Mouse (Mus musculus): ENCODE data around the gene Abca1. TPM values are rescaled to one million over a fixed set of nuclear protein-coding genes. Genes with fewer than 3 reads are reported as not detected.
A peak's percentile ranks its signal among the peaks of the same experiment; 100 is the strongest.

The Abca1 gene
- total RNA-seq, 2 experiments from 2014 or later: 15.9 to 19.5 TPM

- intact Hi-C loops (cut with DNase I): no loop called here
- no peak for DNase-seq (ENCODE audit: low spot score in 2 of 2)
Measured at GRCm38 (mm10) chr4:53126794-53127193, 32.9 kb downstream of the Abca1 start.

- intact Hi-C loops (cut with DNase I): no loop called here
- no peak for DNase-seq (ENCODE audit: low spot score in 2 of 2)
Measured at GRCm38 (mm10) chr4:53124837-53125490, 34.7 kb downstream of the Abca1 start.

- intact Hi-C loops (cut with DNase I): no loop called here
- no peak for DNase-seq (ENCODE audit: low spot score in 2 of 2)
Measured at GRCm38 (mm10) chr4:53122310-53122709, 37.4 kb downstream of the Abca1 start.

GRCm38 (mm10) chr4:53121516-53122227 lies 38.0 kb downstream of the Abca1 start:
- intact Hi-C loops (cut with DNase I): no loop called here

GRCm38 (mm10) chr4:53121084-53121483 lies 38.6 kb downstream of the Abca1 start:
- no peak for DNase-seq (ENCODE audit: low spot score in 2 of 2)
- intact Hi-C loops (cut with DNase I): no loop called here

More at GRCm38 (mm10) chr4:53121516-53122227, 38.0 kb downstream of the Abca1 start:
- DNase-seq (ENCODE audit: low spot score in 2 of 2): peak in 1 of 2 experiments; percentile 13

GRCm38 (mm10) chr4:53120038-53120685 lies 39.5 kb downstream of the Abca1 start:
- intact Hi-C loops (cut with DNase I): no loop called here
- DNase-seq (ENCODE audit: low spot score in 2 of 2): no peak

- no peak for DNase-seq (ENCODE audit: low spot score in 2 of 2)
- intact Hi-C loops (cut with DNase I): no loop called here
Measured at GRCm38 (mm10) chr4:53118643-53119042, 41.1 kb downstream of the Abca1 start.

GRCm38 (mm10) chr4:53117610-53118009 lies 42.1 kb downstream of the Abca1 start:
- intact Hi-C loops (cut with DNase I): loop anchor here (2.0 kb wide), 2 partner anchors 41 to 237 kb away; partner anchors contain the start of gene Abca1

GRCm38 (mm10) chr4:53117076-53117475 lies 42.6 kb downstream of the Abca1 start:
- intact Hi-C loops (cut with DNase I): loop anchor here (2.0 kb wide), 2 partner anchors 42 to 238 kb away; partner anchors contain the start of gene Abca1
- DNase-seq (ENCODE audit: low spot score in 2 of 2): no peak

More at GRCm38 (mm10) chr4:53117610-53118009, 42.1 kb downstream of the Abca1 start:
- DNase-seq (ENCODE audit: low spot score in 2 of 2): no peak

GRCm38 (mm10) chr4:53115866-53116265 lies 43.8 kb downstream of the Abca1 start:
- intact Hi-C loops (cut with DNase I): loop anchor here (2.0 kb wide), 2 partner anchors 43 to 239 kb away; partner anchors contain the start of gene Abca1
- peak in 1 of 2 experiments; percentile 26 for DNase-seq (ENCODE audit: low spot score in 2 of 2)

- intact Hi-C loops (cut with DNase I): no loop called here
Measured at GRCm38 (mm10) chr4:53115410-53115809, 44.3 kb downstream of the Abca1 start.

GRCm38 (mm10) chr4:53111919-53112355 lies 47.8 kb downstream of the Abca1 start:
- intact Hi-C loops (cut with DNase I): loop anchor here (5.0 kb wide), 1 partner anchor 480 kb away; no protein-coding TSS in a partner anchor

More at GRCm38 (mm10) chr4:53115410-53115809, 44.3 kb downstream of the Abca1 start:
- no peak for DNase-seq (ENCODE audit: low spot score in 2 of 2)

GRCm38 (mm10) chr4:53110356-53110755 lies 49.3 kb downstream of the Abca1 start:
- DNase-seq (ENCODE audit: low spot score in 2 of 2): no peak
- intact Hi-C loops (cut with DNase I): loop anchor here (5.0 kb wide), 1 partner anchor 482 kb away; no protein-coding TSS in a partner anchor

More at GRCm38 (mm10) chr4:53111919-53112355, 47.8 kb downstream of the Abca1 start:
- DNase-seq (ENCODE audit: low spot score in 2 of 2): no peak

- DNase-seq (ENCODE audit: low spot score in 2 of 2): no peak
- intact Hi-C loops (cut with DNase I): no loop called here
Measured at GRCm38 (mm10) chr4:53109381-53109928, 50.2 kb downstream of the Abca1 start.

GRCm38 (mm10) chr4:53108194-53108593 lies 51.5 kb downstream of the Abca1 start:
- intact Hi-C loops (cut with DNase I): no loop called here
- no peak for DNase-seq (ENCODE audit: low spot score in 2 of 2)

GRCm38 (mm10) chr4:53106732-53107131 lies 53.0 kb downstream of the Abca1 start:
- intact Hi-C loops (cut with DNase I): no loop called here
- DNase-seq (ENCODE audit: low spot score in 2 of 2): no peak

- intact Hi-C loops (cut with DNase I): no loop called here
- DNase-seq (ENCODE audit: low spot score in 2 of 2): no peak
Measured at GRCm38 (mm10) chr4:53106071-53106470, 53.6 kb downstream of the Abca1 start.

- no peak for DNase-seq (ENCODE audit: low spot score in 2 of 2)
Measured at GRCm38 (mm10) chr4:53104634-53105033, 55.1 kb downstream of the Abca1 start.

GRCm38 (mm10) chr4:53102529-53102928 lies 57.2 kb downstream of the Abca1 start:
- no peak for DNase-seq (ENCODE audit: low spot score in 2 of 2)
- intact Hi-C loops (cut with DNase I): no loop called here

More at GRCm38 (mm10) chr4:53104634-53105033, 55.1 kb downstream of the Abca1 start:
- intact Hi-C loops (cut with DNase I): no loop called here

GRCm38 (mm10) chr4:53101306-53101705 lies 58.4 kb downstream of the Abca1 start:
- intact Hi-C loops (cut with DNase I): no loop called here
- DNase-seq (ENCODE audit: low spot score in 2 of 2): no peak

Measured in left cerebral cortex, postnatal 36 days (tissue).